ENCODE assay signal across 25 mouse cellular contexts in the genomic region with DNA sequence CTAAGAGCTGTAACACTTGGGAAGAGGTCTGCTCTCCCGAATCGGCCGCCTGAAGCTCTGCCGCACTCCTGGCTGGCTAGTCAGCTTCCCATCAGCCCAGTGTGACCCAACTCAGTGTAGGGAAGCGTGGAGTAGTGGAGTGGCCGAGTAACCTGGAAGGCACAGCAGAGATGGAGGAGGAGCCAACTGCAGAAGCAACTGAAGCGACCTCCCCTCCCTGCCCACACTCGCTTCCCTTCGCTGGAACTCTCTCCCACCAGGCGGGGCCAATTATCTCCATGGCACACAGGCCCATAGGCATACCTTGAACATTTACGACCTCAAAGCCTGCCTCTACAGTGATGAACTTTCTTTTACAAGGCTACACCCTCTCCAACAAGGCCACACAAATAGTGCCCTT. TPM values are rescaled to one million over a fixed set of nuclear protein-coding genes. Genes with fewer than 3 reads are reported as not detected.
A peak's percentile ranks its signal among the peaks of the same experiment; 100 is the strongest.
DNase-seq lines count a peak whose midpoint lies in the region; ATAC-seq and TF ChIP-seq lines count a peak whose summit lies in the region.
"Had no signal": no experiment of that assay in that cellular context is flagged by ENCODE, and none has a peak within 500 bp of the region (broad histone marks: within the 10 kb centered on the region; RNA-seq: fewer than 3 reads in every experiment).

No protein-coding gene starts in this region.

- H3K9ac ChIP-seq in intestine, embryonic 15.5 days, result no peak overlapping the region
- no peak overlapping the region for H3K9ac ChIP-seq in intestine, postnatal 0 days (ENCODE audit: low read depth, low read length)
- H3K9ac ChIP-seq in midbrain, embryonic 14.5 days (replicated peaks; ENCODE audit: low read length), result no peak overlapping the region
- H3K9ac ChIP-seq in hindbrain, embryonic 11.5 days (ENCODE audit: low read depth, low read length), result no peak overlapping the region
- H3K9ac ChIP-seq: forebrain, embryonic 13.5 days; heart, embryonic 13.5 days; midbrain, embryonic 15.5 days; neural tube, embryonic 15.5 days had no signal

- H3K36me3 ChIP-seq in intestine, embryonic 15.5 days, result no peaks in the 10 kb centered on the region
- H3K36me3 ChIP-seq in intestine, postnatal 0 days (ENCODE audit: control insufficient read depth, insufficient read depth), result no peaks in the 10 kb centered on the region
- peaks cover 6% of the 10 kb centered on the region for H3K36me3 ChIP-seq in midbrain, embryonic 10.5 days
- H3K36me3 ChIP-seq in midbrain, embryonic 14.5 days (ENCODE audit: control insufficient read depth, insufficient read depth, low read length), result peaks cover 9% of the 10 kb centered on the region
- H3K36me3 ChIP-seq in hindbrain, embryonic 11.5 days (ENCODE audit: control insufficient read depth, insufficient read depth, low read length), result no peaks in the 10 kb centered on the region

- H3K27ac ChIP-seq in intestine, embryonic 15.5 days, result no peak overlapping the region
- no peak overlapping the region for H3K27ac ChIP-seq in intestine, postnatal 0 days (ENCODE audit: low read depth, low read length)
- no peak overlapping the region for H3K27ac ChIP-seq in midbrain, embryonic 10.5 days (replicated peaks)
- no peak overlapping the region for H3K27ac ChIP-seq in midbrain, embryonic 14.5 days (replicated peaks; ENCODE audit: low read depth, low read length)
- no peak overlapping the region for H3K27ac ChIP-seq in hindbrain, embryonic 11.5 days (ENCODE audit: low read depth, low read length)
- H3K27ac ChIP-seq: forebrain, embryonic 13.5 days; heart, embryonic 13.5 days; hindbrain, embryonic 10.5 days; hindbrain, postnatal 0 days; macrophage; midbrain, embryonic 15.5 days; neural tube, embryonic 15.5 days had no signal

- H3K4me1 ChIP-seq in intestine, embryonic 15.5 days (replicated peaks), result no peaks in the 10 kb centered on the region
- H3K4me1 ChIP-seq in intestine, postnatal 0 days (replicated peaks; ENCODE audit: control insufficient read depth, insufficient read depth, low read length), result no peaks in the 10 kb centered on the region
- H3K4me1 ChIP-seq in midbrain, embryonic 10.5 days, result 0 out of 2 replicates have a peak, but pooled peaks cover under 1% of the 10 kb centered on the region
- no peaks in the 10 kb centered on the region for H3K4me1 ChIP-seq in midbrain, embryonic 14.5 days (ENCODE audit: control insufficient read depth, insufficient read depth, low read length)
- no peaks in the 10 kb centered on the region for H3K4me1 ChIP-seq in hindbrain, embryonic 11.5 days (replicated peaks; ENCODE audit: control insufficient read depth, insufficient read depth, low read length)
- H3K4me1 ChIP-seq: forebrain, embryonic 13.5 days; midbrain, embryonic 15.5 days; neural tube, embryonic 15.5 days had no signal

- peak; percentile 34; the same call in 1 of the 2 replicates for ATAC-seq in intestine, embryonic 15.5 days
- ATAC-seq in intestine, postnatal 0 days, result no peak
- ATAC-seq in midbrain, embryonic 14.5 days (ENCODE audit: low FRiP score, low TSS enrichment), result no peak
- no peak for ATAC-seq in hindbrain, embryonic 11.5 days (ENCODE audit: low FRiP score)
- ATAC-seq: CD4-positive, CD25-positive, alpha-beta regulatory T cell, adult 4 months; forebrain, embryonic 13.5 days; hindbrain, postnatal 0 days; midbrain, embryonic 15.5 days had no signal

- 36% methylated on average over 11 of the region's 11 CpGs for WGBS in intestine, embryonic 15.5 days
- 40% methylated on average over 11 of the region's 11 CpGs for WGBS in intestine, postnatal 0 days
- 60% methylated on average over 11 of the region's 11 CpGs for WGBS in midbrain, embryonic 10.5 days
- 58% methylated on average over 11 of the region's 11 CpGs for WGBS in midbrain, embryonic 14.5 days
- WGBS in hindbrain, embryonic 11.5 days, result 49% methylated on average over 11 of the region's 11 CpGs

- H3K27me3 ChIP-seq in intestine, embryonic 15.5 days (replicated peaks), result no peaks in the 10 kb centered on the region
- no peaks in the 10 kb centered on the region for H3K27me3 ChIP-seq in intestine, postnatal 0 days (replicated peaks; ENCODE audit: control insufficient read depth, insufficient read depth, low read length)
- no peaks in the 10 kb centered on the region for H3K27me3 ChIP-seq in midbrain, embryonic 10.5 days (ENCODE audit: low read depth, poor library complexity, severe bottlenecking)
- H3K27me3 ChIP-seq in midbrain, embryonic 14.5 days (ENCODE audit: control insufficient read depth, insufficient read depth, low read length), result no peaks in the 10 kb centered on the region
- H3K27me3 ChIP-seq in hindbrain, embryonic 11.5 days (ENCODE audit: control insufficient read depth, insufficient read depth, low read length), result no peaks in the 10 kb centered on the region
- H3K27me3 ChIP-seq: forebrain, embryonic 13.5 days; midbrain, embryonic 15.5 days; neural tube, embryonic 15.5 days had no signal

- H3K9me3 ChIP-seq in intestine, embryonic 15.5 days, result no peaks in the 10 kb centered on the region
- no peaks in the 10 kb centered on the region for H3K9me3 ChIP-seq in intestine, postnatal 0 days (ENCODE audit: control insufficient read depth)
- H3K9me3 ChIP-seq in midbrain, embryonic 10.5 days (replicated peaks), result 0 out of 2 replicates have a peak, but pooled peaks cover 3% of the 10 kb centered on the region
- H3K9me3 ChIP-seq in midbrain, embryonic 14.5 days (ENCODE audit: control insufficient read depth, low read length), result no peaks in the 10 kb centered on the region
- H3K9me3 ChIP-seq in hindbrain, embryonic 11.5 days (ENCODE audit: control insufficient read depth, low read length), result no peaks in the 10 kb centered on the region
- H3K9me3 ChIP-seq: forebrain, embryonic 13.5 days; heart, embryonic 13.5 days; midbrain, embryonic 15.5 days; neural tube, embryonic 15.5 days had no signal

- no peak overlapping the region for H3K4me2 ChIP-seq in intestine, embryonic 15.5 days (replicated peaks)
- H3K4me2 ChIP-seq in intestine, postnatal 0 days (replicated peaks; ENCODE audit: low read depth), result no peak overlapping the region
- no peak overlapping the region for H3K4me2 ChIP-seq in midbrain, embryonic 14.5 days (ENCODE audit: low read length)
- no peak overlapping the region for H3K4me2 ChIP-seq in hindbrain, embryonic 11.5 days (replicated peaks; ENCODE audit: low read depth, low read length)
- H3K4me2 ChIP-seq: forebrain, embryonic 13.5 days; heart, embryonic 13.5 days; midbrain, embryonic 15.5 days; neural tube, embryonic 15.5 days had no signal

- DNase-seq in midbrain, embryonic 10.5 days (ENCODE audit: low spot score), result peak; percentile 9
- no peak for DNase-seq in midbrain, embryonic 14.5 days
- peak; percentile 27 for DNase-seq in ZHBTc4 (ENCODE audit: low read depth, low spot score)
- no peak for DNase-seq in hindbrain, embryonic 11.5 days (ENCODE audit: low spot score)
- no peak for DNase-seq in adrenal gland, adult 8-10 months
- DNase-seq: adrenal gland, postnatal 10 days; cerebellum, adult 8-10 months; cerebellum, postnatal 25 days; gastrocnemius, postnatal 14 days; heart, postnatal 10 days; kidney, adult 2 months; kidney, postnatal 10 days; retina, postnatal 1 day; right cerebral cortex, postnatal 14 days; thymus, postnatal 14 days had no signal

- H3K4me3 ChIP-seq in intestine, embryonic 15.5 days (replicated peaks), result no peak overlapping the region
- H3K4me3 ChIP-seq in intestine, postnatal 0 days (ENCODE audit: low read depth, low read length), result no peak overlapping the region
- no peak overlapping the region for H3K4me3 ChIP-seq in midbrain, embryonic 10.5 days
- H3K4me3 ChIP-seq in midbrain, embryonic 14.5 days (replicated peaks; ENCODE audit: low read depth, low read length), result no peak overlapping the region
- H3K4me3 ChIP-seq in hindbrain, embryonic 11.5 days (ENCODE audit: low read depth, low read length), result no peak overlapping the region
- H3K4me3 ChIP-seq: forebrain, embryonic 13.5 days; heart, embryonic 13.5 days; hindbrain, embryonic 10.5 days; midbrain, embryonic 15.5 days; neural tube, embryonic 15.5 days had no signal

- no peak for TF ChIP-seq CTCF in intestine, postnatal 0 days (IDR thresholded peaks at IDR 0.05; ENCODE audit: low read depth)

RNA-seq across cellular contexts. Expression of a gene that starts 11.7 kb away (rescaled TPM):
- polyA plus RNA-seq in intestine, embryonic 15.5 days (2015; fragmentation: Nextera tagmentation; extraction: Ambion mirVana), result 34.6 and 37.5 TPM in 2 replicates
- polyA plus RNA-seq in intestine, postnatal 0 days (2015; fragmentation: Nextera tagmentation; extraction: Ambion mirVana), result 15.2 and 15.9 TPM in 2 replicates
- polyA plus RNA-seq in midbrain, embryonic 10.5 days (2016; fragmentation: Nextera tagmentation; extraction: Ambion mirVana), result 75.0 and 78.3 TPM in 2 replicates
- 119 and 133 TPM in 2 replicates for polyA plus RNA-seq in midbrain, embryonic 14.5 days (2014; fragmentation: Nextera tagmentation; extraction: Ambion mirVana)
- polyA plus RNA-seq in hindbrain, embryonic 11.5 days (2014; fragmentation: Nextera tagmentation; extraction: Ambion mirVana), result 38.5 and 40.0 TPM in 2 replicates
- total RNA-seq in adrenal gland, adult 8-10 months (2022), result 10 to 100 TPM; 85.3 to 96.2 (median 92.1) TPM

RNA-seq across cellular contexts. Expression of a gene that starts 13.0 kb away (rescaled TPM):
- polyA plus RNA-seq in intestine, embryonic 15.5 days (2015; fragmentation: Nextera tagmentation; extraction: Ambion mirVana), result 199 and 214 TPM in 2 replicates
- polyA plus RNA-seq in intestine, postnatal 0 days (2015; fragmentation: Nextera tagmentation; extraction: Ambion mirVana), result 187 and 190 TPM in 2 replicates
- polyA plus RNA-seq in midbrain, embryonic 10.5 days (2016; fragmentation: Nextera tagmentation; extraction: Ambion mirVana), result 230 and 238 TPM in 2 replicates
- polyA plus RNA-seq in midbrain, embryonic 14.5 days (2014; fragmentation: Nextera tagmentation; extraction: Ambion mirVana), result 199 and 222 TPM in 2 replicates
- polyA plus RNA-seq in hindbrain, embryonic 11.5 days (2014; fragmentation: Nextera tagmentation; extraction: Ambion mirVana), result 231 and 239 TPM in 2 replicates
- total RNA-seq in adrenal gland, adult 8-10 months (2022), result 100 to 1,000 TPM in 1 of 4 experiments, 10 to 100 TPM in 3; 64.7 to 108 (median 88.7) TPM

RNA-seq across cellular contexts. Expression of a gene that starts 17.2 kb away (rescaled TPM):
- 90.2 and 91.3 TPM in 2 replicates for polyA plus RNA-seq in intestine, embryonic 15.5 days (2015; fragmentation: Nextera tagmentation; extraction: Ambion mirVana)
- polyA plus RNA-seq in intestine, postnatal 0 days (2015; fragmentation: Nextera tagmentation; extraction: Ambion mirVana), result 82.8 and 91.7 TPM in 2 replicates
- 131 and 141 TPM in 2 replicates for polyA plus RNA-seq in midbrain, embryonic 10.5 days (2016; fragmentation: Nextera tagmentation; extraction: Ambion mirVana)
- 213 and 233 TPM in 2 replicates for polyA plus RNA-seq in midbrain, embryonic 14.5 days (2014; fragmentation: Nextera tagmentation; extraction: Ambion mirVana)
- polyA plus RNA-seq in hindbrain, embryonic 11.5 days (2014; fragmentation: Nextera tagmentation; extraction: Ambion mirVana), result 143 and 155 TPM in 2 replicates
- 10 to 100 TPM; 51.7 to 65.2 (median 57.9) TPM for total RNA-seq in adrenal gland, adult 8-10 months (2022)

RNA-seq across cellular contexts. Expression of a gene that starts 34.0 kb away (rescaled TPM):
- 1.4 TPM in 2 replicates for polyA plus RNA-seq in intestine, embryonic 15.5 days (2015; fragmentation: Nextera tagmentation; extraction: Ambion mirVana)
- polyA plus RNA-seq in intestine, postnatal 0 days (2015; fragmentation: Nextera tagmentation; extraction: Ambion mirVana), result 0.54 and 0.74 TPM in 2 replicates
- polyA plus RNA-seq in midbrain, embryonic 10.5 days (2016; fragmentation: Nextera tagmentation; extraction: Ambion mirVana), result 3.0 and 3.4 TPM in 2 replicates
- 7.7 and 9.4 TPM in 2 replicates for polyA plus RNA-seq in midbrain, embryonic 14.5 days (2014; fragmentation: Nextera tagmentation; extraction: Ambion mirVana)
- polyA plus RNA-seq in hindbrain, embryonic 11.5 days (2014; fragmentation: Nextera tagmentation; extraction: Ambion mirVana), result 5.1 and 5.8 TPM in 2 replicates
- 10 to 100 TPM; 13.5 to 24.7 (median 20.6) TPM for total RNA-seq in adrenal gland, adult 8-10 months (2022)

RNA-seq across cellular contexts. Expression of a gene that starts 36.1 kb away (rescaled TPM):
- polyA plus RNA-seq in intestine, embryonic 15.5 days (2015; fragmentation: Nextera tagmentation; extraction: Ambion mirVana), result 13.6 and 16.3 TPM in 2 replicates
- polyA plus RNA-seq in intestine, postnatal 0 days (2015; fragmentation: Nextera tagmentation; extraction: Ambion mirVana), result 6.3 and 6.6 TPM in 2 replicates
- 20.0 and 21.8 TPM in 2 replicates for polyA plus RNA-seq in midbrain, embryonic 10.5 days (2016; fragmentation: Nextera tagmentation; extraction: Ambion mirVana)
- polyA plus RNA-seq in midbrain, embryonic 14.5 days (2014; fragmentation: Nextera tagmentation; extraction: Ambion mirVana), result 4.9 and 5.2 TPM in 2 replicates
- 3.7 and 3.8 TPM in 2 replicates for polyA plus RNA-seq in hindbrain, embryonic 11.5 days (2014; fragmentation: Nextera tagmentation; extraction: Ambion mirVana)
- 10 to 100 TPM; 23.1 to 32.0 (median 29.0) TPM for total RNA-seq in adrenal gland, adult 8-10 months (2022)

Comparison
In these comparisons a context has a peak if more than half of its experiments do, and no peak if none do; other contexts are left out.
1. DNase-seq: peak in midbrain, embryonic 10.5 days (single experiment) and ZHBTc4 (single experiment); none in midbrain, embryonic 14.5 days (single experiment), hindbrain, embryonic 11.5 days (single experiment) and adrenal gland, adult 8-10 months (single experiment).